Mouse (Mus musculus) kidney, embryonic 14.5 days (tissue): ENCODE data around the gene Hnrnpl. TPM values are rescaled to one million over a fixed set of nuclear protein-coding genes. Genes with fewer than 3 reads are reported as not detected.

ENCODE experiments used
- ATAC-seq: fragments of 200-750 bp; cut with Nextera tagmentation; 2 replicates; pipeline ENCODE4 v1.8.0; 2017; ENCODE audit warnings: moderate number of reproducible peaks, mild to moderate bottlenecking, moderate TSS enrichment, moderate library complexity; ENCODE audit not compliant: low FRiP score, low TSS enrichment
- H3K27ac ChIP-seq: fragments of 300-500 bp; sonication (generic); 2 replicates; pipeline ENCODE4 v1.5.1; 2014; ENCODE audit warnings: low read depth, mild to moderate bottlenecking, low read length, moderate library complexity, mixed read lengths
- H3K27me3 ChIP-seq: fragments of 300-500 bp; sonication (generic); 2 replicates; pipeline ENCODE4 v1.6.1; 2014; ENCODE audit warnings: mild to moderate bottlenecking, low read length; ENCODE audit not compliant: control insufficient read depth, insufficient read depth
- H3K36me3 ChIP-seq: fragments of 300-500 bp; sonication (generic); 2 replicates; pipeline ENCODE4 v1.6.1; 2014; ENCODE audit warnings: low read length, mixed read lengths; ENCODE audit not compliant: control insufficient read depth, insufficient read depth
- H3K4me1 ChIP-seq: fragments of 300-500 bp; sonication (generic); 2 replicates; pipeline ENCODE4 v1.6.1; 2014; ENCODE audit warnings: low read length, mixed read lengths; ENCODE audit not compliant: control insufficient read depth, insufficient read depth
- H3K4me2 ChIP-seq: fragments of 300-500 bp; sonication (generic); replicated peaks from 2 replicates; pipeline ENCODE4 v1.6.1; 2014; ENCODE audit warnings: low read depth, mild to moderate bottlenecking, low read length
- H3K4me3 ChIP-seq: fragments of 300-500 bp; sonication (generic); 2 replicates; pipeline ENCODE4 v1.5.1; 2014; ENCODE audit warnings: mild to moderate bottlenecking, low read length
- H3K9ac ChIP-seq: fragments of 300-500 bp; sonication (generic); 2 replicates; pipeline ENCODE4 v1.6.1; 2014; ENCODE audit warnings: low read depth, mild to moderate bottlenecking, low read length, moderate library complexity
- H3K9me3 ChIP-seq: fragments of 300-500 bp; sonication (generic); 2 replicates; pipeline ENCODE4 v1.6.1; 2016; ENCODE audit warnings: low read length; ENCODE audit not compliant: control insufficient read depth
- WGBS: fragments of 180-500 bp; shearing (Covaris S2); extraction: QIAGEN DNeasy Blood & Tissue Kit; methylation state at CpG from one replicate; pipeline ENCODE4 v1.1.7; 2014; 5-methylcytosine and 5-hydroxymethylcytosine counted together
- polyA plus RNA-seq: library from polyadenylated mRNA; unstranded; fragments of >200 nt; fragmentation: Nextera tagmentation; extraction: Ambion mirVana; gene quantifications from 2 replicates; pipeline ENCODE4 v1.2.1, GENCODE M21; 2014

Gene Hnrnpl
- polyA plus RNA-seq, 1 experiment from 2014 or later, result 283 TPM

DNA sequence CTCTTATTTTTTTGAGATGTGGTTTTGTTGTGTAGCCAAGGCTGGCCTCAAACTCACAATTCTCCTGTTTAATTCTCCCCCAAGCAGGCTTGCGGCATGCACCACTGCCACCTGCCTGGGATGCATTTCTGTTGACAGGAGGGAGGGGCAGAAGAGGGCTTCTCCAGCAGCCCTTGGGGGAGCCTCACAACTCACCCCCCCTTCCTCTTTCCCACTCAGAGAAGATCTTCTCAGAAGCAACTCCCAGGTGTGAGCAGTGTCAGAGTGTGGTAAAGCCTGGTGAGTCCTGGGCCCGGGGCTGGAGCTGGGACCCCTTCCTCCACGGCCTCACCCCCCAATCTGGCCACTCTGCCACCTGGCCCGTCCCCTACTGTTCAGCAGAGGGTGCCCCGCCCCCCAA lies 23.2 kb upstream of the Hnrnpl start:
- Histone ChIP-seq H3K4me3 (no peak overlapping the region), H3K27ac (no peak overlapping the region), H3K4me1 (peaks cover 21% of the 10 kb centered on the region), H3K4me2 (no peak overlapping the region), H3K9me3 (no peaks in the 10 kb centered on the region), H3K36me3 (peaks cover 3% of the 10 kb centered on the region; the same call in 1 of the 2 replicates), H3K9ac (no peak overlapping the region), H3K27me3 (no peaks in the 10 kb centered on the region)
- 77% methylated on average over 5 of the region's 5 CpGs for WGBS
- no peak for ATAC-seq

DNA sequence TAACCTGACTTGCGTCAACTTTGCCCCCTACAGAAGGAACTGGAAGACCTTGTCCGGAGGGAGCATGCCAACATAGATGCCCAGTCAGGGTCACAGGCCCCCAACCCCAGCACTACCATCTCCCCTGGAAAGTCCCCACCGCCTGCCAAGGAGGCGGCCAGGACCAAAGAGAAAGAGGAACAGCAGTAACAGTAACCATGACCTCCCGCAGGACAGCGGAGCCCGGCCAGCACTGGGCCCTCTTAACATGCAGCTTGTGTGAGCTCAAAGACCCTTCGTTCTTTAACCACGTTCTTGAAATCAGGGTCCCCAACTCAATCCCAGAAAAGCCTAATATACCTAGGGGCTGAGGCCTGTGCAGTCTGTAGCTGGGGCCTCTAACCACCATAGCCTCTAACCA lies 20.5 kb upstream of the Hnrnpl start:
- no peaks in the 10 kb centered on the region for H3K27me3 ChIP-seq
- no peak overlapping the region for H3K4me3 ChIP-seq
- no peak overlapping the region for H3K4me2 ChIP-seq
- H3K4me1 ChIP-seq, result peaks cover 16% of the 10 kb centered on the region
- no peak for ATAC-seq
- H3K27ac ChIP-seq, result no peak overlapping the region
- no peaks in the 10 kb centered on the region for H3K9me3 ChIP-seq
- H3K9ac ChIP-seq, result no peak overlapping the region
- WGBS, result 95% methylated on average over 8 of the region's 9 CpGs
- H3K36me3 ChIP-seq, result peaks cover under 1% of the 10 kb centered on the region; the same call in 1 of the 2 replicates

DNA sequence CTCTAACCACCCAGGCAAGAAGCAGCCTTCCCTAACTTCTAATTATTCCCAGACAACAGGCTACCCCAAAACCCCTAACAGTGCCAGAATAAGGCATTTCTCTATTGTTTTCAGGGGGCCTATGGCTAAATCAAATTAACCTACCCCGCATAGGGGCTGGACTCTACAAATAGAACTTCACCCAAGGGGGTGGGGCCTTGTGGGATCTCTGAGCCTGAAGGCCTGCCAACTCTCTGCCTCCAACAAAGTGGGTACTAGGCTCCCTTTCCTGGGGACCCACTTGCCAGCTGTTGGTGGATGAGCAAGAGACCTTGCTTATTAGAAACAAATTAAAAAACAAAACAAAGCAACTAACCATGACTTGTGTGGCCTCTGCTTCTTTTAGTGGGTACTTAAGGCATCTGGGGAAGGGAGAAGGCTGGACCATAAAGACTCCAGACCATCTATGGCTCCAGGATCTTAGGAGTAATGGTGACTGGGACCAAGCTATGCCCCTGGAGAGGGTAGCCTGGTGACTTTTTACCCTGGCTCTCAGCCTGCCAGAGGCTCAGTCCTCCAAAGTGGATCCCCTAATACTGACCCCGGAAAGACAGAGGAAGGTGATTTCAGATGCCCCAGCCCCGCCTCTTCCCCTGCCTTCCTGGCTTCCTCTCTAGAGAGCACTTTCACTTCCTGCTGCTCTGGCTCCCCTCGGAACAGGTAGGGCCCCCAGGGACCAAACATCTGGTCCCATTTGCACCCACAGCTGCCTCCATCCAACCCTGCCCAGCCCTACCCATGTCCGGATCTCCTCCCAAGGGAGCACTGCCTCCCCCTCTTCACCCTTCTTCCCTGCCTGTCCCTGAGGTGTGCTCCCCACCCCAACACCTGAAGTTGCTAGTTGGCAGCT lies 19.8 kb upstream of the Hnrnpl start, which contains the start of gene Rinl:
Gene Rinl, plus strand, starts transcription at position 663 of the 889 bp plus-strand sequence.
- Histone ChIP-seq H3K9ac (no peak within 1 kb of the TSS), H3K4me2 (no peak within 1 kb of the TSS), H3K4me3 (no peak within 1 kb of the TSS), H3K27ac (peak within 1 kb of the TSS; percentile 47; the same call in 1 of the 2 replicates), H3K9me3 (no peaks in the 10 kb centered on the region), H3K4me1 (peaks cover 16% of the 10 kb centered on the region), H3K36me3 (no peaks in the 10 kb centered on the region; the same call in 1 of the 2 replicates), H3K27me3 (no peaks in the 10 kb centered on the region)
- no peak for ATAC-seq
- WGBS, result 59% methylated on average over 5 of the region's 5 CpGs

DNA sequence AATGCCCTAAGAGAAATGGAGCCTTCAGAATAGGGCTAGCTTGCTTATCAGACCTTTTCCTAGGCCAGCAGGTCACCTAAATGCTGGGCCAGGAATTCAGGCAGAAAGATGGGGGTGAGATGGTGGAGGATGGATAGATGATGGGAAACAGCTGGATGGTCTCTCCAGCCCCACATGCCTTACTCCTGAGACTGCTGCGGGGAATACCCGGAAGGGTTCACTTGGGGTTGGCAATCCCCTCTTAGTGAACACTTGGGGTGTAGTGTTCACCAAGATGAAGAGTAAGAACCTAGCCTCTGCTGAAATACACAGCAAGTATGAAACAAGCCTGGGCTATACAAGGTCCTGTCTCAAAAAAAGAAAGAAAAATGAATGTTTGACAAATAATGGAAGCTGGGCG lies 19.1 kb upstream of the Hnrnpl start:
- 53% methylated on average over 3 of the region's 3 CpGs for WGBS
- Histone ChIP-seq H3K27ac (peak overlapping the region; percentile 47; the same call in 1 of the 2 replicates), H3K4me2 (no peak overlapping the region), H3K4me1 (peaks cover 16% of the 10 kb centered on the region), H3K27me3 (no peaks in the 10 kb centered on the region), H3K9me3 (no peaks in the 10 kb centered on the region), H3K36me3 (no peaks in the 10 kb centered on the region; the same call in 1 of the 2 replicates), H3K4me3 (no peak overlapping the region), H3K9ac (no peak overlapping the region)
- no peak for ATAC-seq

DNA sequence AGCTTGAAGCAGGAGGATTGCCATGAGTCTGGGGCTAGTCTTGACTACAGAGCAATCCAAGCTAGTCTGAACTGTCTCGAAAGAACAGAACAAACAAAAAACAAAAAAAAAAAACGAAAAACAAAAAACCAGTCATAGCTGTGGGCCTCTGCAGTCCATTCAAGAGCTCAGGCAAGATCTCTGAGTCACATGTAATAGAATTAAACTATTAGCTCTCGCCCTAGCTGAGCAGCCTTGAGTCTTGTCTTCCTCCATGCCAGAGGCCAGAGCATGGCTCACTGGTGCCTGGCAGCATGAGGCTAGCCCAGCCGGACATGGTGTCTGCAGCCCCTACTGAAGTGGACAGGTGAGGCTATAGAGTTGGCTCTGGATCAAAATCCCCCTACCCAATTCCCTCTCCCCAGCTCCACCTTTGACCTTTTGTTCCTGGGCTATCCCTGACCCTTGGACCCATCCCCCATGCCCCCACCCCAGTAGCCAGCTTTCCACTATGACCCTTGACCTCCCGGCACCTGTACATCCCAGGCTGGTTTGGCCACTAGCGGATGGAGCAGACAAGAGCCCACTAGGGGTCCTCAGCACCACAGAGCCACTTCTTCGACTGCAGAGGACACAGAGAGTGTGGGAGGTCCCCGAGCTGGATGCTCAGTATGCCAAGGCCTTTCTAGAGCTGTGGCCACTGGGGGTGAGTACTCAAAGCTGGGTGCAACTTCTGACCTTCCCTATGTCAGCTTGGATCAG lies 18.1 kb upstream of the Hnrnpl start:
- WGBS, result 51% methylated on average over 8 of the region's 8 CpGs
- peak; percentile 67 for ATAC-seq
- H3K4me1 ChIP-seq, result peaks cover 16% of the 10 kb centered on the region

DNA sequence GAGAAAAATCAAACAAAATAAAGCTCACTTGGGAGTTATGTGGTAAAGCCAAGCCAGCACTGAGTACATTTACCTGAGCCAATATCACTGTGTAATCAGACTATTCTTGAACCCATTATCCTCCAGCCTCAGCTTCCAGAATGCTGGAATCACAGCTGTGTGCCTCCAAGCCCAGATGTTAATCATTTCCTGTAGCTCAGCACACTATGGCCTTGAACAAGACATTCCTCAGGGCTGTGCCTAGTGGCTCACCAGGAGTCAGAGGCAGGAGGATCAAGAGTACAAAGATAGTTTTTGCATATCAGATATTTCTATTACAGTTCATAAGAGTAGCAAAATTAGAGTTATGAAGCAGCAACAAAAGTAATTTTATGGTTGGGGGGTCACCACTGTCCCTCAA lies 16.6 kb upstream of the Hnrnpl start:
- Histone ChIP-seq H3K9me3 (no peaks in the 10 kb centered on the region), H3K27me3 (no peaks in the 10 kb centered on the region), H3K4me1 (peaks cover 16% of the 10 kb centered on the region), H3K9ac (no peak overlapping the region), H3K36me3 (no peaks in the 10 kb centered on the region; the same call in 1 of the 2 replicates), H3K27ac (no peak overlapping the region), H3K4me2 (no peak overlapping the region), H3K4me3 (no peak overlapping the region)
- ATAC-seq, result no peak

More for the DNA sequence above, 18.1 kb upstream of the Hnrnpl start:
- Histone ChIP-seq H3K9me3 (no peaks in the 10 kb centered on the region), H3K4me2 (no peak overlapping the region), H3K4me3 (no peak overlapping the region), H3K27ac (0 out of 2 replicates have a peak overlapping the region, but pooled peaks have one; percentile 30), H3K9ac (no peak overlapping the region), H3K36me3 (no peaks in the 10 kb centered on the region; the same call in 1 of the 2 replicates), H3K27me3 (no peaks in the 10 kb centered on the region)

DNA sequence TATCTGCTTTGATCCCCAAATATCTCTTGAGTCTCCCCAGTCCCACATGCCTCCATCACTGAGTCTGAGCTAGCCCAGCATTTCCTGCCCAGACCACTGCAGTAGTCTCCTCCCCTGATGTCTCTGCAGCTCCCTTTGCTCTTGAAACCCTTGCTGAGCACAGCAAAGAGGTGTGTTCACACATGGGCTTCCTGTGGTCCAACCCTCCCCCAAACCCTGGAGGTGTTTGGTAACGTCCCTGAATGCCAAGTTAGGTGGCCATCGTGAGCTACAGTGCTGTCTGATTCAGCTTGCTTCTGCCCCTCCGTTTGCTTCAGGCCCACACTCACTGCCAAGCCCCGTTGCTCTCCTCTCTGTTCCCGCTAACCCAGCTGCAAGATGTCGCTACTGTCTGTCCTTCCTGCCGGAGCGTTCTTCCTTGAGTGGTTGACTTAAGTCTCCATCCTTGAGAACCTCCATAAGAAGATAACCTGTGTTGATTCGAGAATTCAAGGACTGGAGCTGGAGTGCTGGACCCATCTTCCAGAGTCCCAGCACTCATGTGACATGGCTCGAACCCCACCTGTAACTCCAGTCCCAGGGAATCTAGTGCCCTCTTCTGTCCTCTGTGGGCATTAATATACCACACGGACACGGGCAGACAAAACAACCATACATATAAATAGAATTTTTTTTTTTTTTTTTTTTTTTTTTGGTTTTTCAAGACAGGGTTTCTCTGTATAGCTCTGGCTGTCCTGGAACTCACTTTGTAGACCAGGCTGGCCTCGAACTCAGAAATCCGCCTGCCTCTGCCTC lies 15.8 kb upstream of the Hnrnpl start:
- ATAC-seq, result no peak
- H3K36me3 ChIP-seq, result no peaks in the 10 kb centered on the region; the same call in 1 of the 2 replicates
- H3K9ac ChIP-seq, result no peak overlapping the region
- no peaks in the 10 kb centered on the region for H3K27me3 ChIP-seq
- no peaks in the 10 kb centered on the region for H3K9me3 ChIP-seq
- H3K27ac ChIP-seq, result no peak overlapping the region
- H3K4me1 ChIP-seq, result peaks cover 20% of the 10 kb centered on the region
- 76% methylated on average over 13 of the region's 14 CpGs for WGBS
- no peak overlapping the region for H3K4me3 ChIP-seq
- no peak overlapping the region for H3K4me2 ChIP-seq

DNA sequence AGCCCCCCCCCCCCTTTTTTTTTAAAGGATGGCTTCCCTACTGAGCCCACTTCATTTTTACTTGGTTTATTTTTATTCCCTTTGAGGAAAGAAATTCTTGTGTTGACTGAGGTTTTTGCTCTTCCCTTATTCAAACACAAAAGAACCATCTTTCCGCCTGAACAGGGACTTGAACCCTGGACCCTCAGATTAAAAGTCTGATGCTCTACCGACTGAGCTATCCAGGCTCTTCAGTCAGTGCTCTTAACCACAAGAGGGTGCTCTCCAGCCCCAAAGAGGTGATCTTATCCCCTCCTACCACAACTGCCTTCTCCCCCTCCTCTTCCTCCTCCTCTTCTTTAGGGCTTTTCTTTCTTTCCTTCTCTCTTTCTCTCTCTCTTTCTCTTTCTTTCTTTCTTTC lies 14.5 kb upstream of the Hnrnpl start:
- ATAC-seq, result no peak
- H3K4me2 ChIP-seq, result no peak overlapping the region
- H3K4me1 ChIP-seq, result peaks cover 15% of the 10 kb centered on the region
- no peaks in the 10 kb centered on the region for H3K36me3 ChIP-seq
- H3K4me3 ChIP-seq, result no peak overlapping the region
- no peaks in the 10 kb centered on the region for H3K27me3 ChIP-seq
- no peak overlapping the region for H3K9ac ChIP-seq
- no peaks in the 10 kb centered on the region for H3K9me3 ChIP-seq
- 38% methylated on average over 2 of the region's 2 CpGs for WGBS
- H3K27ac ChIP-seq, result no peak overlapping the region
